Mouse (Mus musculus): Measurements from ENCODE around the gene Ccdc134.

DNA sequence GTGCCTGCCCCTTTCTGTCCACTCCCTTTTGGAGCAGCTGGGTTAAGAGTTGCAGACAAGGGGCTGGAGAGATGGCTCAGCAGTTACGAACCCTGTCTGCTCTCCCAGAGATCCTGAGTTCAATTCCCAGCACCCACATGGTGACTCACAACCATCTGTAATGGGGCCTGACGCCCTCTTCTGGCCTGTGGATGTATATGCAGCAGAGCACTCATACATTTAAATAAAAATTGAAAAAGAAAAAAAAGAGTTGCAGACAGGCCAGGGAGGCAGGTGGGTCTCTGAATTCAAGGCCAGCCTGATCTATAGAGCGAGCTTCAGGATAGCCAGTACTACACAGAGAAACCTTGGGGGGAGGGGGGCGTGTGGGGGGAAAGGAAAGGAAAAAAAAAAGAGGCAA is 59.7 kb downstream of the Ccdc134 start:
- no peak for TF ChIP-seq MAX (IDR thresholded peaks at IDR 0.05; ENCODE audit: low read depth)
- no peak for TF ChIP-seq USF1 (IDR thresholded peaks at IDR 0.05; ENCODE audit: low read depth)

All from myocyte (in vitro differentiated cells).